Mouse (Mus musculus) heart, adult 2 months (tissue): ENCODE results near the gene Gabpb1.

ENCODE experiments used
- CTCF ChIP-seq: fragments of 200-600 bp; IDR thresholded peaks from 2 replicates; pipeline ENCODE4 v1.8.1; 2022; ENCODE audit warnings: antibody characterized with exemption, mild to moderate bottlenecking, moderate library complexity
- POLR2A ChIP-seq: fragments of 200-500 bp; IDR thresholded peaks from 2 replicates; pipeline ENCODE4 v1.6.1; 2011; ENCODE audit warnings: mild to moderate bottlenecking, low read depth, low read length, control low read depth; ENCODE audit not compliant: insufficient read depth

GRCm38 (mm10) chr2:126707438-126707779, 31.3 kb upstream of the Gabpb1 start:
- TF ChIP-seq CTCF = no peak
- TF ChIP-seq POLR2A = no peak
